Comparison of ENCODE assay signal across 8 mouse cellular contexts in the genomic region with DNA sequence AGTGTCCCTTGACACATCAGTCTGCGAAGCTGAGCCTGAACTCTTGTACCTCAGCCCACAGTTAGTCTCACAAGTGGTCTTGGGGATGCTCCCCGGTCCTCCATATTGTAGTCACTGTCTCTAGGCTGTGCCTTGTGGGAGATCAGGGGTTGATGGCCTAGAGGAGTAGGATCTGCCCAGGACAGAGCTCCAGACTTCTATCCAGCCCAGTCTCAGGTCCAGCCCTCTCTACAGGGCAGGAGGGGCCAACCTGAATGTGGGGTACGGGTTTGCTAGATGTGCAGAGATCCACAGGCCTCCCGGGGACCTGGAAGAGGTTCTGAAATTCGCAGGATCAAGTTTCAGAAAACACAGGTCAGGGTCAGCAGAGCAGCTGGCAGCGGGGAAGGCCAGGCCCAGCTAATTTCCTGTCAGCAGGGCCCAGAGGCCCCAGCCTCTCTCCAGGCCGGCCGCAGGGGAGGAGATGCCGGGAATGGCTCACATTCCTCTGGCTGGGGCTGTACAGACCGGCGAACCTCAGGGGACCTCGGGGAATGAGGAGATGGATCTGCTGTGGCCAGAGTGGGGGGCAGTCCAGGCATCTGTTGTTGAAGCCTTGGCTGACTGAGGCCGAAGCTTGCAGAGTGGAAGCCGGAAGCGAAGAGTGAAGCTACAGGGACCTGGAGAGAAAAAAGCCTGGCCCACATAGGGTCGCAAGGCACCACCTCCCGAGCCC.
DNase-seq lines count a peak whose midpoint lies in the region; ATAC-seq lines count a peak whose summit lies in the region.

No protein-coding gene starts in this region.

- peak; percentile 88 for ATAC-seq in embryonic facial prominence, embryonic 15.5 days (ENCODE audit: insufficient number of reproducible peaks, low FRiP score, low TSS enrichment, low read depth)
- ATAC-seq in midbrain, embryonic 12.5 days (ENCODE audit: low FRiP score, low read depth): peak; percentile 34; the same call in 1 of the 2 replicates

- intact Hi-C loops in heart, postnatal 36 days (cut with DNase I): no loop called here

- H3K4me3 ChIP-seq in embryonic facial prominence, embryonic 15.5 days (replicated peaks): no peak overlapping the region
- no peak overlapping the region for H3K4me3 ChIP-seq in midbrain, embryonic 12.5 days

- peak; percentile 59 for DNase-seq in adrenal gland, adult 8-10 months
- peak; percentile 72 to 81 for DNase-seq in heart, postnatal 36 days
- DNase-seq in kidney, postnatal 4 days: peak; percentile 87 to 93
- peak; percentile 80 to 87 for DNase-seq in urinary bladder, postnatal 4 days (ENCODE audit: low spot score in 2 of 2)
- DNase-seq in frontal cortex, postnatal 14 days (ENCODE audit: low spot score in 2 of 2): no peak
- DNase-seq in cerebellum, adult 8-10 months: no peak

- no peak overlapping the region for H3K4me2 ChIP-seq in embryonic facial prominence, embryonic 15.5 days (replicated peaks)
- H3K4me2 ChIP-seq in midbrain, embryonic 12.5 days (replicated peaks): no peak overlapping the region

- no peak overlapping the region for H3K9ac ChIP-seq in embryonic facial prominence, embryonic 15.5 days
- H3K9ac ChIP-seq in midbrain, embryonic 12.5 days (replicated peaks): no peak overlapping the region

- H3K27me3 ChIP-seq in embryonic facial prominence, embryonic 15.5 days: no peaks in the 10 kb centered on the region
- H3K27me3 ChIP-seq in midbrain, embryonic 12.5 days: no peaks in the 10 kb centered on the region

- 18% methylated on average over 17 of the region's 17 CpGs for WGBS in embryonic facial prominence, embryonic 15.5 days
- 35% methylated on average over 17 of the region's 17 CpGs for WGBS in midbrain, embryonic 12.5 days

- H3K9me3 ChIP-seq in embryonic facial prominence, embryonic 15.5 days (replicated peaks): no peaks in the 10 kb centered on the region
- no peaks in the 10 kb centered on the region for H3K9me3 ChIP-seq in midbrain, embryonic 12.5 days

- H3K27ac ChIP-seq in embryonic facial prominence, embryonic 15.5 days (replicated peaks): peak overlapping the region; percentile 86
- H3K27ac ChIP-seq in midbrain, embryonic 12.5 days (replicated peaks): 0 out of 2 replicates have a peak overlapping the region, but pooled peaks have one; percentile 3

- H3K36me3 ChIP-seq in embryonic facial prominence, embryonic 15.5 days: no peaks in the 10 kb centered on the region
- no peaks in the 10 kb centered on the region for H3K36me3 ChIP-seq in midbrain, embryonic 12.5 days

- peaks cover 19% of the 10 kb centered on the region for H3K4me1 ChIP-seq in embryonic facial prominence, embryonic 15.5 days
- peaks cover 7% of the 10 kb centered on the region for H3K4me1 ChIP-seq in midbrain, embryonic 12.5 days

Comparison
In these comparisons a context has a peak if more than half of its experiments do, and no peak if none do; other contexts are left out.
1. DNase-seq: peak in adrenal gland, adult 8-10 months (single experiment), heart, postnatal 36 days (2 of 2), kidney, postnatal 4 days (2 of 2) and urinary bladder, postnatal 4 days (2 of 2); none in frontal cortex, postnatal 14 days (0 of 2) and cerebellum, adult 8-10 months (single experiment).